Mouse (Mus musculus) T-cell, adult 2 months (primary cell): Measurements from ENCODE around the gene Epas1.

Experiments
- DNase-seq: peaks from one replicate; pipeline ENCODE4 v3.0.0; 2022; ENCODE audit warnings: low spot score

The Epas1 gene

GRCm38 (mm10) chr17:86755581-86756195, 2.2 kb downstream of the Epas1 start:
- no peak for DNase-seq

- DNase-seq: no peak
Observed at GRCm38 (mm10) chr17:86757621-86758020, 4.1 kb downstream of the Epas1 start.

- no peak for DNase-seq
Observed at GRCm38 (mm10) chr17:86761859-86762258, 8.4 kb downstream of the Epas1 start.

- no peak for DNase-seq
Observed at GRCm38 (mm10) chr17:86762479-86763242, 9.2 kb downstream of the Epas1 start.

- no peak for DNase-seq
Observed at GRCm38 (mm10) chr17:86765762-86766404, 12.4 kb downstream of the Epas1 start.

GRCm38 (mm10) chr17:86766412-86766811, 12.9 kb downstream of the Epas1 start:
- DNase-seq: no peak

GRCm38 (mm10) chr17:86768596-86768995, 15.1 kb downstream of the Epas1 start:
- DNase-seq: no peak

- no peak for DNase-seq
Observed at GRCm38 (mm10) chr17:86769330-86770211, 16.1 kb downstream of the Epas1 start.

- no peak for DNase-seq
Observed at GRCm38 (mm10) chr17:86770848-86771247, 17.3 kb downstream of the Epas1 start.

GRCm38 (mm10) chr17:86772035-86772434, 18.5 kb downstream of the Epas1 start:
- DNase-seq: no peak

GRCm38 (mm10) chr17:86772929-86773588, 19.6 kb downstream of the Epas1 start:
- DNase-seq: no peak

- no peak for DNase-seq
Observed at GRCm38 (mm10) chr17:86776538-86776937, 23.0 kb downstream of the Epas1 start.

GRCm38 (mm10) chr17:86778147-86778546, 24.6 kb downstream of the Epas1 start:
- DNase-seq: no peak

- peak; percentile 74 for DNase-seq
Observed at GRCm38 (mm10) chr17:86779191-86780130, 26.0 kb downstream of the Epas1 start.

- no peak for DNase-seq
Observed at GRCm38 (mm10) chr17:86780708-86781318, 27.3 kb downstream of the Epas1 start.

- DNase-seq: no peak
Observed at GRCm38 (mm10) chr17:86781755-86782400, 28.4 kb downstream of the Epas1 start.

- DNase-seq: no peak
Observed at GRCm38 (mm10) chr17:86784405-86784977, 31.0 kb downstream of the Epas1 start.

GRCm38 (mm10) chr17:86785612-86786011, 32.1 kb downstream of the Epas1 start:
- DNase-seq: no peak

- DNase-seq: no peak
Observed at GRCm38 (mm10) chr17:86786496-86786895, 33.0 kb downstream of the Epas1 start.
